Mouse (Mus musculus): ENCODE measurements around the gene Cd24a.

Gene Cd24a

DNA sequence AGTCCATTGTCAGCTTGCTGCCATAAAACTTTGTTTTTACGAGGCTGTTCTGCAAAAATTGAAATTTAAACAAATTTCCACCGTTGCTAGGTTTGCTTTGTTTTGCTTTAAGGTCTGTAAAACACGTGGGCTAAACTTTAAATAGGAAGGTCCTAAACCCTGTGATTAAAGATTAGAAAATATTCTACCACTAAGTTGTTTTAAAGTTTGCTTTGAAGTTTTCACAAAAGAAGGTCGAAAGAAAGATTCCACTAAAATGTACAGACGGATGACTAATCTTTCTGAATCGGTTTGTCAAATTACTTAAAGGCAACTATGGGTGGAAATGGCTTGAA, at the start of gene Cd24a:
Gene Cd24a, plus strand, starts transcription at position 288 of the 335 bp plus-strand sequence.
- no peak for DNase-seq (ENCODE audit: low spot score in 2 of 2)

- DNase-seq (ENCODE audit: low spot score in 2 of 2), result no peak
Observed at GRCm38 (mm10) chr10:43534382-43534781, 43.7 kb upstream of the Cd24a start.

DNA sequence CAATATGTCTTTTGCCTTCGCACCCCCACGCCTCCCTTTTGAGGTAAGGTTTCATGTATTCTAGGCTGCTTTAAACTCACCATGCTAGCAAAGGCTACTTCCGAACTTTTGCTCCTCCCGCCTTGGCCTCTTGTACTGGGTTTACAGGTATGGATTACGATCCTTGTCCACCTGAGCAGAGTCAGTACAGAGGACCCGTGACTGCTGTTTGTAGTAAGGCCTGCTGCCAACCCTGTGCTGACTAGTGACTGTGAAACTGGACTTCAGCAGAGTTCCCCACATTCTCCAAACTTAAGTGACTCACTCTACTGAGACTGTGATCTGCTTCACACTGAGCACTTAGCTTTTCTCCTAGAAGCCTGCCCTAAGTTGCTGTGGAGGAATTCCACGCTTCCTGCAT, 40.4 kb upstream of the Cd24a start:
- no peak for DNase-seq (ENCODE audit: low spot score in 2 of 2)

DNA sequence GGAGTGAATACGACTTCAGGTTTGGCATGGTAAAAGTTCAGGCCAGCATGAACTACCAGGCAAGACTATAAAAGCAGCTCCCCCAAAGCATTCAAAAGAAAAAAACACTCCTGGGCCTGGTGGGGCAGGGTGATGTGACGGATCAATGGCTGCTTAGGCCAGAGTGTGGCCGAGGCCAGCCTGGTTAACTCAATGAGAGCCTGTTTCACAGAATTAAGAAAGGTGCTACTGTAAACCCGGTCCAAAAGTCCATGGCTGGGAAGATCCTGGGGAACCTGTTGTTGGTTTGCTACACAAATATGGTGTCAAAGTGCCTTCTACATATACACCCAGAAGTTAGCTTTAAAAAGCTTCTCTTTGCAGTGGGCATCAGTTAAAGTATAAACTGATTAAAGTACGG, 39.3 kb upstream of the Cd24a start:
- DNase-seq (ENCODE audit: low spot score in 2 of 2), result no peak

DNA sequence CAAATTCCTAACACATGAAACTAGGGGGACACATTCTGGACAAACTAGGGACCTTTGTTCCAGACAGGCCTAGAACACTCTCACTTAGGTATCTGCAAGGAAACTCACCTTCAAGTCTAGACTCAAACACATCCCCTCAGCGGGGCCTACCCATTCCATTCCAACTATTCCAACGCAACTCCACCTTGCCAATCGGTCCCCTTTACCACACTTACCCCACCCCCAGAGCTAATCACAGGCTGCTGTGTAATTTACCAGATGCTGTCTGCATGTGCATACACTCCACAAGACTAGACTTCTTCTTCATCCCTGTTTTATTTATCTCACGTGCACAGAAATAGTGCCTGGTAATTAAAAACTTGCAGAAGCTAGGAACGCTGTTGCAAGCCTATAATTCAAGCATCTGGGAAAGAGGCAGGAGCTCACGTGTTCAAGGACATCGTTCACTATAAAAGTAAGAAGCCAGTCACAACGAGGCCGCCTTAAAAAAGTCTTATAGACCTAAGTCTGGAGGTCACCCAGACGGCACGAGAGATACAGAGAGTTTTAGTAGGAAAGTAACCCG, 38.3 kb upstream of the Cd24a start:
- no peak for DNase-seq (ENCODE audit: low spot score in 2 of 2)

GRCm38 (mm10) chr10:43540442-43541152, 37.5 kb upstream of the Cd24a start, which contains the start of gene 1700021F05Rik:
1700021F05Rik (minus strand) TSS chr10:43540994.
- DNase-seq (ENCODE audit: low spot score in 2 of 2), result peak; percentile 89 to 91

DNA sequence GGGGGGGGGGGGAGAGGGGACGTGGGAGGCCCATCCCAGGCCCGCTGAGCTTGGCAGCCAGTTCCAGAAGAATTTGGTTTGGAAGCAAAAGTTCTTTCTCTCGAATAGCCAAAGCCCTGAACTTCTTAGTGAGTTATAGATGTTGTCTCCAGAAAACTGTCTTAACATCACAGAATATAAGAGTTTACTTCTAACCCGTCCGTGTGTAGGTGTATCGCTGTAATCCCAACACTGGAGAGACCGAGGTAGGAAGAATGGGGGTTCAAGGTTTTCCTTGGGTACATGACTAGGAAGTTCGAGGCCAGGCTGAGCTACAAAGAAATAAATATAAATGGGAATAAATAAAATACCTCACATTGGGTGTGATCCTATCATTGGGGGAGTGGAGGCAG, 36.9 kb upstream of the Cd24a start:
- no peak for DNase-seq (ENCODE audit: low spot score in 2 of 2)

DNA sequence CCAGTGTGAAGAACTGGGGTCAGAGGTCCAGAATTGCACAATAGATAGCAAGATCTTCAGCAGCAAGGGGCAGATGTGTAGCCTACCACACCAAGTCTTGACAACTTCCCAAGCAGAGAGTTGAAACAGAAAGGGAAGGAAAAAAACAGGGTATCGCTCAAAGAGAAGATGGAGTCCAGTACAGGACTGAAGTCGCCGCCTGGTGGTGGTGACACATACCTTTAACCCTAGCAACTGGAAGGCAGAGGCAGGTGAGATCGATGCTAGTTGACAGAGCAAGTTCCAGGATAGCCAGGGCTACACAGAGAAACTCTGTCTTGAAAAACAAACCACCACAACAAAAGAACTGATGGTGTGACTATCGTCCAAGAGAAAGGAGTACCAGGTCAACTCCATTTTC, 28.7 kb upstream of the Cd24a start:
- DNase-seq (ENCODE audit: low spot score in 2 of 2), result no peak

- no peak for DNase-seq (ENCODE audit: low spot score in 2 of 2)
Observed at GRCm38 (mm10) chr10:43550923-43551322, 27.2 kb upstream of the Cd24a start.

DNA sequence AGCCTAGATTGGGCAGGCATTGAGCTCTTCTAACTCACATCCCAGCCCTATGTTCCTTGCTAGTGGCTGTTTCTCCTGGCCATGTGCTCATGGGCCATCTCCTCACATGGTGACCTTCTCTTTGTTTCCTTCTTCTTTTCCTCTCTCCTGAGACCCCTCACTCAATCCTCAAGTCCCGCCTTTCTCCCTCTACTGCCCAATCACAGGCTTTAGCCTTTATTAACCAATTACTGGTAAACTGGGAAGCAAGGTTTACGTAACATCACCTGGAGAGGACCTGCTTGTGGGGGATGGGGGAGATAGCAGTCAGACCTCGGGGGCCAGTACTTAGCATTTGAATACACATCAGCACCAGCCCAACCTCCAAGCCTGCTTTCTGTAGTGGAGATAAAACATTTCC, 26.7 kb upstream of the Cd24a start:
- DNase-seq (ENCODE audit: low spot score in 2 of 2), result no peak

- DNase-seq (ENCODE audit: low spot score in 2 of 2), result no peak
Observed at GRCm38 (mm10) chr10:43557630-43558165, 20.4 kb upstream of the Cd24a start.

GRCm38 (mm10) chr10:43559313-43559712, 18.8 kb upstream of the Cd24a start:
- DNase-seq (ENCODE audit: low spot score in 2 of 2), result no peak

DNA sequence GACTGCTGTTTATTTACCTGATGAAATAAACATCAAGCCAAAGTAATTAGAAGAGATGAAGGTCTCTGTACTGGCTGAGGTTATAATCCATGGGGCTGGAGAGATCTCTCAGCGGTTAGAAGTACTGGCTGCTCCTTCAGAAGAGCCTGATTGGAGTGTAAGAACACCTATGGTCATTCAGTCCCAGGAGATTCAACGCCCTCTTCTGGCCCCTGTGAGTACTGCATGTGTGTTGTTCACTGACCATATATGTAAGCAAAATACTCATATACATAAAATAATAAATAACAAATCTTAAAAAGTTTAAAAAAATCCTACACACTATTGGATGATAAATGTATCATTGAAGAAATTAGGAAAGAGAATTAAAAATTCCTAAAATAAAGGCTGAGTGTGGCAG, 17.3 kb upstream of the Cd24a start:
- no peak for DNase-seq (ENCODE audit: low spot score in 2 of 2)

GRCm38 (mm10) chr10:43561311-43561710, 16.8 kb upstream of the Cd24a start:
- no peak for DNase-seq (ENCODE audit: low spot score in 2 of 2)

DNA sequence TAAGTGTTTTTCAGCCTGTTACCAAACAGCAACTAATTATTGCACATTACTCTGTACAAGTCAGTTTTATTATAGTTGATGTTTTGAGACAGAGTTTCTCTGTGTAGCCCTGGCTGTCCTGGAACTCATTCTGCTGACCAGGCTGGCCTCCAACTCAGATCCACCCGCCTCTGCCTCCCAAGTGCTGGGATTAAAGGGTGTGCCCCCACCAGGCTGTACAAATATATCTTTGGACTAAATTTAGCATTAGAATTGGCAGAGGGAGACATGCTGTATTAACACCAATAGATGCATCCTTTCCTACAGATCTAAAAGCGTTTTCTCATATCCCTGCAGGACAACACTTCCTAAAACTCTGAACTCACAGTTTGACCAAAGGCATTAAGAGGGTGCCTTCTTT, 3.7 kb upstream of the Cd24a start:
- no peak for DNase-seq (ENCODE audit: low spot score in 2 of 2)

- peak; percentile 48 to 72 for DNase-seq (ENCODE audit: low spot score in 2 of 2)
Observed at GRCm38 (mm10) chr10:43574956-43575355, 3.1 kb upstream of the Cd24a start.

DNA sequence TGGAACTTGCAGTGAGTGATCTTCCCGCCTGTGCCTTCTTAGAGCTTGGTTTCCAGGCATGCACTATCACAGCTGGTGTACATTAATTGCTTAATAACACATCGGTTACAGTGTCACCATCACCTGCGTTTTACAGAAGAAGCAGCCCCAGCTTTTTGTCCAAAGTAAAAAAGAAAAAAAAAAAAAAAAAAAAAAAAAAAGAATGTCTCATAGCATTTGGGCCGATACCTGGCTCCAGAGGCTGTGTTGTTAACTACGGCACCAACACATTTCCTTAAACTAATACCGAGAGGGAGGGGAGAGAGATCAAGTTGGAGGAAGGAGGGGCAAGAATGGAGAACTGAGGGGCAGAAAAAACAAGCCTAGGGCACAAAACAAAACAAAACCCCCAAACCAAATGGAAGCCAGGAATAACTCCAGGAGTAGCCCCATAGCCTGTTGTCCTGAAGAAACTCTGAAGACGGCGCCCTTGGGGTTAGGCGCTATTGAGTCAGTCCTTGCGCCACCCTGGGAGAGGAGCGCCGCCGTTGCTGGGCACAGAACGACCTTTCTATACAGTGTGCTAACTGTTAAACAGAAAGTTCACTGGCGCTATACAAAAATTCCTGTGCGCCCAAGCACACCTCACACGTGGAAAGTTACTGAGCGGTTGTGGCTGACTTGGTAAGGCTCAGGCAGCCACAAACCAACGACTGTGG, 636 bp upstream of the Cd24a start:
- DNase-seq (ENCODE audit: low spot score in 2 of 2), result peak; percentile 19 to 23

DNA sequence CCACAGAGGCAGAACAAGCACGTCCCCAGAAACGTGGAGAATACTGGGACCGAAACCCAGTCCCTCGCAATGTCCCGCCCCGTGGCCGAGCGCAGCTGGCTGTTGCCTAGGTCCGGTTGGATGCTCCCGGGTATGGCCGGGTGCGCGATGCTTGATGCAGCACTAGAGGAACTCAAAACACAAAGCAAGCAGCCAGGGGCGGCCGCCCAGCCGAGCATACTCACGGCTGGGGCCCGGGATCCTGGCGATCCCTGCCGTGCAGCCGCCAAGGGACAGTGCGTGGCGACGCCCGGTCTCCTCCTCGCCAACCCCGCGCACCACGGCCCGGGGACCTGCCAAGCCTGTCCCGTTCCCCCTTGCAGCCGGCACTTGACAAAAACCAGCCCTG, 276 bp downstream of the Cd24a start:
- DNase-seq (ENCODE audit: low spot score in 2 of 2), result peak; percentile 24 to 68

GRCm38 (mm10) chr10:43578754-43579380, 783 bp downstream of the Cd24a start:
- DNase-seq (ENCODE audit: low spot score in 2 of 2), result peak; percentile 67 to 81

- peak; percentile 36 to 49 for DNase-seq (ENCODE audit: low spot score in 2 of 2)
Observed at GRCm38 (mm10) chr10:43579381-43580261, 1.5 kb downstream of the Cd24a start.

GRCm38 (mm10) chr10:43580649-43581078, 2.6 kb downstream of the Cd24a start:
- peak; percentile 13 to 33 for DNase-seq (ENCODE audit: low spot score in 2 of 2)
